Mouse (Mus musculus) heart, adult 18-20 months (tissue): ENCODE data around the gene Hyal1. TPM values are rescaled to one million over a fixed set of nuclear protein-coding genes. Genes with fewer than 3 reads are reported as not detected.

Experiments used
- DNase-seq, 2 experiments: peaks; one replicate each; pipeline ENCODE4 v3.0.0; 2021 to 2022; ENCODE audit warnings: mixed read lengths in 1 of 2
- long read RNA-seq, 2 experiments: library from polyadenylated mRNA; stranded (forward); transcript quantifications; one replicate each; pipeline ENCODE4 v2.0.0; 2021
- total RNA-seq, 2 experiments: library from RNA; stranded (reverse); gene quantifications; 2 replicates each; pipeline ENCODE4 v1.2.3; 2021

The Hyal1 gene
- total RNA-seq = 1 to 10 TPM; 3.4 to 5.1 TPM
- long read RNA-seq, experiment 1, partial matches to known transcripts = 0 of 2 reads
- long read RNA-seq, experiment 1, other reads (novel, unspliced or antisense) = 0 of 2 reads
- long read RNA-seq, experiment 2, partial matches to known transcripts = 0 of 3 reads
- long read RNA-seq, experiment 2, other reads (novel, unspliced or antisense) = 0 of 3 reads

DNA sequence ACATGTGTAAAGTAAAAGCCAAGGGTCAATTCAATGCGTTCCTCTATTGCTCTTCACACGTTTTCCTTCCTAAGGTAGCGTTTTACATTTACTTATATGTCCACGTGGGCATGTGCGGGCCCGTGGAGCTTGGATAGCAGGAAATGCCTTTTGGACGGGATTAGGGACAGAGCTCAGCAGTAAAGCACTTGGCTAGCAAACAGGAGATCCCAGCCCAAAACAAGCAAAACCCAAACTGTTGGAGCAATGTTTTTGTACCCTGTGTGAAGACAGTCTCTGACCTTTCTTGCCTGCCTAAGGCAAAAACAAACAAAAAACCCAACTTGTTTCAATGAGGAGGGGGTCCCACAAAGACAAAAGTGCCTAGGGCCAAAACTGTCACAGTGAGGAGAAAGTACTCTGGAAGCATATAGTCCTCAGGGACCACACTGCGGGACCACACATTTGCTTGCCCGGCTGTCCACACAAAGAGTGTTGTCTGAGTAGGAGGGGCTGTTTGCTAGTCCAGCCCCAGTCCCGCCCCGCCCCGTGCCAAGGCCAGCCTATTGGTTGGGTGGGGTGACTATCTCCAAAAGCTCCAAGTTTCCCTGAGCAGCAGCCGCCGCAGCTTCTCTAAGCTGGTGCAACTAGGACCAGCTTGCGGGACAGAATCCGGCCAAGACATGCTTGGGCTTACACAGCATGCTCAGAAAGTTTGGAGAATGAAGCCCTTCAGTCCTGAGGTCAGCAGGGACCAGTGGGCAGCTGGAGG lies at the start of gene Hyal1:
Gene Hyal1 (plus strand): TSS at position 571 of the 751 bp plus-strand sequence.
- DNase-seq = peak; percentile 88 to 89

DNA sequence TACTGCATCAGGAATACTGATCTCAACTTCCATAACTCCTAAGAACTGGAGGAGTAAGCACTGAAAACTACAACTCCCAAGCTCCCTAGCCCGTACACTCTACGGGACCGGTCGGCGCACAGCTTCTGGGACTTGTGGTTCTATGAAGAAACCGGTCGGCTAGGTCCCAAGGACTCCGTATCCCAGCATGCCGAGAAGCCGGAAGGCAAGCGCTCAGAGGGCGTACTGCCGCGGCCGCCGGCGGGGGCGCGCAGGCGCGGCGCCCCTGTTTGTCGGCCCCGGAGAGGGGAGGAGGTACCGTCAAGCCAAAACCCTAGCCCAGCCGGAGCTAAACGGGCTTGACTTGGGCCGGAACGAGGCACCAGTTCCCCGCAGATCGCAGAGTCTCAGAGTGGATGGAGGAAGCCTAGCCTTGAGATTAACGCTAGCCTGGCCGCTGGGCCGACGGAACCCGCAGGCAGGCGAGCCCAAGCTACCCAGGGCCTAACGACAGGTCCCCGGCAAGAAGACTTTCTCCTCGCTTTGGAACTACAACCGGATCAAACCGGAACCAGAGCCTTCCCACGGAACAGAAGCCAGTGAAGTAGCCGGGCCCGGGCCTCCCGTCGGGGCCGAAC lies 42.8 kb upstream of the Hyal1 start, which contains the start of gene Tmem115:
Gene Tmem115 (plus strand): TSS at position 155 of the 617 bp plus-strand sequence.
- DNase-seq = peak; percentile 91 to 98

DNA sequence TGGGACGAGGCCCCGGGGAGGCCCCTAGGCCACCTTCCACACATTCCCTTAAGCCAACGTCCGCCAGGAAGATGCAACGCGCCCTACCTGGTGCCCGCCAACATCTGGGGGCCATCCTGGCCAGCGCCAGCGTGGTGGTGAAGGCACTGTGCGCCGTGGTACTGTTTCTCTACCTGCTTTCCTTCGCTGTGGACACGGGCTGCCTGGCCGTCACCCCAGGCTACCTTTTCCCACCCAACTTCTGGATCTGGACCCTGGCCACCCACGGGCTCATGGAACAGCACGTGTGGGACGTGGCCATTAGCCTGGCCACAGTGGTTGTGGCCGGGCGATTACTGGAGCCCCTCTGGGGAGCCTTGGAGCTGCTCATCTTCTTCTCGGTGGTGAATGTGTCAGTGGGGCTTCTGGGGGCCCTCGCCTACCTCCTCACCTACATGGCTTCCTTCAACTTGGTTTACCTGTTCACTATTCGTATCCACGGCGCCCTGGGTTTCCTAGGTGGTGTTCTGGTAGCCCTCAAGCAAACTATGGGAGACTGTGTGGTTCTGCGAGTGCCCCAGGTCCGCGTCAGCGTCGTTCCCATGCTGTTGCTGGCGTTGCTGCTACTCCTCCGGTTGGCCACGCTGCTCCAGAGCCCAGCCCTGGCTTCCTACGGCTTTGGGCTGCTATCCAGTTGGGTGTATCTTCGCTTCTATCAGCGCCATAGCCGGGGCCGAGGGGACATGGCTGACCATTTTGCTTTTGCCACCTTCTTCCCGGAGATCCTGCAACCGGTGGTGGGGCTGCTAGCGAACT lies 42.1 kb upstream of the Hyal1 start:
- DNase-seq = no peak

DNA sequence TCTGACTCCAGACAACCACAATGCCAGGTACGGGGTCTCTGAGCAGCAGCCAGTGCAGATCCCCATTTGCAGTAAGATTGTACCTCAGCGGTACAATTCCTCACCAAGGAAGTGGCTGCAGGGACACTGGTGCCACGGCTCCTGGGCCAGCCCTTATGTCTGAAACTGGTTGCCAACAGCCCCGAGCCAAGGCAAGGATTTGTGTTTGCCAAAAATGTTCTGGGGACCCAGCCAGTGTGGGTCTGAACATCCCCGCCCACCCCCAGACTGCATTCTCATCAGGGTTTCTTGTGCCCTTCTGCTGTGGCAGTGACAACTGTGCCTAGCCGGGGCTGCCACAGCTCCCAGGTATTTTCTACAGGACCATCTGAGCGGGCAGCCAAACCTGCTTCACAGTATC lies 38.5 kb upstream of the Hyal1 start:
- no peak for DNase-seq

DNA sequence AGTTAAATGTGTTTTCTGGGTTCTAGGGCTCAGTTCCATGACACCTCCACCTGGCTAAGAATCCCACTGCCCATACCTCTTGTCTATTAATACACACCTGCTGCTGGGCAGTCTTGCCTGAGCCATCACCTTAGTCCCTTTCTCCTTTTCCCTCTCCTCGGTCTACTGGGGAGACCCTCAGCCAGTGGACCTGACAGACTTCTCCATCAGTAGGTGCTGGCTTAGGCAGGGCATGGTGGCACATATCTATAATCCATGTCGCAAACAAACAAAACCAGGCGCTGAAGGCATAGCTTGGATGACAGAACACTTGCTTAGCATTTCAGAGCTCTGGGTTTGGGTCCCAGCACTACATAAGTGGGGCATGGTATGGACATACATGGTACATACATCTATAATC lies 38.0 kb upstream of the Hyal1 start:
- DNase-seq = no peak

DNA sequence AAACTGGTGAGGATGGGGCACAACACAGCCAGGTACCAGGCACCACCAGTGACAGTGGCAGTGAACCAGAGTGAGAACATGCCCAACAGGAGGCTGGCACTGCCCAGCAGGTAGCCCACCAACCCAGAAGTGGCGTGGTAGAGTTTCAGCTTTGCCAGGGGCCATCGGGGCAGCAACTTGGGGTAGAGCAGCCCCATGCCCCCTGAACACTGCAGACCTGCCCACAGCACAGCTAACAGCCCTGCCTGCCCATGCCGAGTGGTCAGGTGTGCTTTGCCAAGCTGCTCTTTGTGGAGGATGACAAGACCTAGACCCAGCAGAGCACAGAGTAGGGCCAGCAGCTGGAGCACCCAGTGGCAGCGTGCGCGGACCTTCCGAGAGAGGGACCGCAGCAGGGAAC lies 36.8 kb upstream of the Hyal1 start:
- no peak for DNase-seq

DNA sequence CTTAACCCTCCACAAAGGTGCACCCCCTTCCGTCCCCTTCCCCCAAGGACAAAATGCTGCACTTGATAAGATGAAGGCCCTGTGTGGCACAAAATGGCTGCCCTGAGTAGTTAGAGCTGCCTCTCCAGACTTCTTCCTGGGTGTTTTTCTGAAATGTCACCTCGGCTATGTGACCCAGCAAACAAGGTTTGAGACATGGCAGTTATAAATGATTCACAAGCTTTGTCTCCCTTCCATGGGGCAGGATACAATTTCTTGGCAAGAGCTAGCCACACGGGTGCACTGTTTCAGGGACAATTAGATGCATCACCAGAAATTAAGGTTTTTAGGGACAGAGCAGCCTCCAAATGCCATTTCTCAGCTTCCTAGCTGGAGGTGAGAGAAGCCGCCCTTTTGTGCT lies 36.3 kb upstream of the Hyal1 start:
- DNase-seq = no peak

DNA sequence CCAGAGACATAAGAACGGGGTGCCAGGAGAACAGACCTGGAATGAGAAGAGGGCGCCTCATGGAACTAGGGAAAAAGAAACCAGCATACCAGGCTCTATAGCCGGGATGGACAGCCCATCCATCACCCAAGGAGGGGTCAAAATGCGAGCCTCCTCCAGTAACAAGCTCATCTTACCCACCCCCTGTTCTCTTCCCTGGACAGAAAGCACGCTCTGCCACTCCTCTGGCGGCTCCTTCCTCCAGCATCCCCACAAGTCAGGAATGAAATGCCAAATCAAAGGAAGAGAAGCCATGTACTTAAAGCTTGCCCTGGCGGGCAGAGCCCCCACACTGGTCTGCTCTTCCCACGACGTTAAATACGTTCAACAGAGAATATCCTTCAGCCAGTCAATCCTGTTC lies 35.7 kb upstream of the Hyal1 start:
- no peak for DNase-seq

DNA sequence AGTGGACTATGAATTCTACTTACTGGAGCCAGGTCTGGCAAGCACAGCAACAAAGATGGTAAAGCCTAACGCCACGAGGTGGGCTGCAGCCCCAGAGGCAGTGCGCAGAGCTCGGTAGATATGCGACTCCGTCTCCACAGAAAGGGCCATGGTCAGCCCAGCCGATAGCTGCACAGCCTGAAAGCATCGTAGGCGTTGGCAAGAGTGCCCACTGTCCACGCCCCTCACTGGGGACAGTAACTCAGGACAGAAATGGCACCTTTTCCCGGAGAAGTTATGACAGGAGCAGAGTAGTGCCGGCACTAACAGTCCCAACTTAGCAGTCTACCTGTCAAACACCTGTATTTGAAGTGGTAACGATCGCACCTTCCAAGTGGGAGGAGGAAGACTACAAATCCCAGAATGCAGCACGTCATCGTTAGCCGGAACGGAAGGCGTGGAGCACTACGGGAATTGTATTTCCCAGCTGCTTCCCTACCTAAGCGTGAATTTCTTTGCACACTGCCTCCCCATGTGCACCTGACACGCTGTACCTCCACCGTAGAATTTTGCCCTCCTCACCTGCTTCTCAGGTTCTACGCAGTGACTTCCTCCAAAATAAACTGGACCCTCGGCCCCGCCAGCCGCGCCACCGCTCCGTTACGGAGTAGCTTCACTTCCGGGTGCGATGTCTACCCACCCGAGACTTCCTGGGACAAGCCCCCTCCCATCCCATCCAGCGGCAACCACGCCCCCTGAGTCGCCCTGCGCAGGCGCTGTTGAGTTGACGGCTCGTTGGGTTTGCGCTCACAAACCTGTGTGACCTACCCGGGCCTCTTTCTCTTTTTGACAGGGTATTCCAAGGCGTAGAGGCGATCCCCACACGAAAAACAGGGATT lies 35.0 kb upstream of the Hyal1 start, which contains the start of the genes Cyb561d2 and Nprl2:
Gene Cyb561d2 (minus strand): TSS at position 720 of the 878 bp plus-strand sequence.
Gene Nprl2 (plus strand): TSS at position 753 of the 878 bp plus-strand sequence.
- peak; percentile 96 to 97 for DNase-seq

DNA sequence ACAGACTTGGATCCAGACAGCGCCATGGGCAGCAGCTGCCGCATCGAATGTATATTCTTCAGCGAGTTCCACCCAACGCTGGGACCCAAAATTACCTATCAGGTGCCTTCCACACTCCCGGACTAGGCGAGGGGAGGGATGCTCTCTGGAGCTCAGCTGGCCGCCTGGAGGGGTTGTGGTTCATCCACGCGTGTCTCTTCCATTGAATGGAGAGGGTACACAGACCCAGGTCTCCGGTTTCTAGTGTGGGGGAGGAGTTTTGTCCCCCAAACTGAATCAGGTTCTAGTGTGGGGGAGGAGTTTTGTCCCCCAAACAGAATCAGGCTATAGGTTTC lies 34.4 kb upstream of the Hyal1 start:
- DNase-seq = no peak

DNA sequence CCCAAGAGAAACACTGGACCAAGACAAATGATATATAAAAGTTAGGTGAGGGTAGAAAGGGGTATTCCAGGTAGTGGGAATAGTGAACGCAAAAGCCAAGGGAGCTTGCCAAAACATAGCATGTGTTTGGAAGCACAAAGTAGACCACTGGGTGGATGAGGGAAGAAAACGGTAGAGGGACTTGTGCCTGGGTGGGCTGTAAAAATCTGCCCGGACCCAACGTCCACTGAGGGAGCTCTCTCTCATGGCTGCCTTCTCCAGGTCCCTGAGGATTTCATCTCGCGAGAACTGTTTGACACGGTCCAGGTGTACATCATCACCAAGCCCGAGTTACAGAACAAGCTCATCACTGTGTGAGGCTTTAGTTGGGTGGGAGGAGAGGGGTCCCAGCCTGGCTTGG lies 34.0 kb upstream of the Hyal1 start:
- no peak for DNase-seq

DNA sequence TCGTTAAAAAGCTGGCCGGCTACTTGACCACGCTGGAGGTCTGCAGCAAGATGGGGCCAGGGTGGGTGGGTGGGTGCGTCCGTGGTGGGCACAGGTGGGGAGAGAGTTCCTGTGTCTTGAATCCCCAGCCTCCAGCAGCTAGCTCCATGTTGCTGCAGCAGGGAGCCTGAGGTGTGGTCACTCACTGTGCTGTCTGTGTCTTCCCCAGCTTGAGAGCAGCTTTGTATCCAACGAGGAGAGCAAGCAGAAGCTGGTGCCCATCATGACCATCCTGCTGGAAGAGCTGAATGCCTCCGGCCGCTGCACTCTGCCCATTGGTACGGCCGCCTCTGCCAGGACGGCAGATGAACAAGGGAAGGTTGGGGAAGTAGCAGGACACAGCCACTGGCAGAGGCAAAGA lies 33.4 kb upstream of the Hyal1 start:
- no peak for DNase-seq

DNA sequence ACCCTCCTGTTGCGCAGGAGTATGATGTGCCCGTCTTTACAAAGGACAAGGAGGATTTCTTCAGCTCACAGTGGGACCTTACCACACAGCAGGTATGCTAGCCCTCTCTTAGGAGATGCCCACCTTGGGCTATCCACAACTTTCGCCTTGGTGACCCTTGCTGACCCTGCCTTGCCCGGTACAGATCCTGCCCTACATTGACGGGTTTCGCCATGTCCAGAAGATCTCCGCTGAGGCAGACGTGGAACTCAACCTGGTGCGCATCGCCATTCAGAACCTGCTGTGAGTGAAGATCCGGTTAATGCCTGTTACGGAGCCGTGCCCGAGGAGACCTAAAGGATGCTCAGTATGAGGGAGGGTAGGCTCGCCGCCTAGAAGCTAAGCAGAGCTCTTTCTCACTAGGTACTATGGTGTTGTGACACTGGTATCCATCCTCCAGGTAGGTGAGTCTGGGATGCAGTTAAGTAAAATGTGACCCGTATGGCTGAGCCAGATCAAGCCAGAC lies 32.5 kb upstream of the Hyal1 start:
- no peak for DNase-seq

DNA sequence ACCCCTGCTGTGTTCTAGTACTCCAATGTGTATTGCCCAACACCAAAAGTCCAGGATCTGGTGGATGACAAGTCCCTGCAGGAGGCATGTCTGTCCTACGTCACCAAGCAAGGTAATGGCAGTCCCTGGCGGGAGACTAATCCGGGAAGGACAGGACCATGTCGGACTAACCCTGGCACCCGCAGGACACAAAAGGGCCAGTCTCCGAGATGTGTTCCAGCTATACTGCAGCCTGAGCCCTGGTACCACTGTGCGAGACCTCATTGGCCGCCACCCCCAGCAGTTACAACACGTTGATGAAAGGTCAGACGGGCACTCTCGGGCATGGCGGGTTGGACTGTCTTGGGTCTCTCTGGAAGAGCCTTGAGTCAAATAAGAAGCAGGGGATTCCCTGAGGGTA lies 32.0 kb upstream of the Hyal1 start:
- no peak for DNase-seq

DNA sequence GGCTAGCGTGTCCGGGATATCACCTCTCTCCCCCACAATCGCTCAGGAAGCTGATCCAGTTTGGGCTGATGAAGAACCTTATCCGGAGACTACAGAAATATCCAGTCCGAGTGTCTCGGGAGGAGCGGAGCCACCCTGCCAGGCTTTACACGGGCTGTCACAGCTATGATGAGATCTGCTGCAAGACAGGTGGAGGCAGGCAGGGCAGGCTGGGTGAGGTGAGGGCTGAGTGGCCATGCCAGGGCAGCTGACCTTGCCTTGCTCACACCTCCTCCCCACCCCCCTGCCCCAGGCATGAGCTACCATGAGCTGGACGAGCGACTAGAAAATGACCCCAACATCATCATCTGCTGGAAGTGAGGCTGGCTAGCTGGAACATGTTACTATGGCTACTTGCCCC lies 31.5 kb upstream of the Hyal1 start:
- DNase-seq = no peak

DNA sequence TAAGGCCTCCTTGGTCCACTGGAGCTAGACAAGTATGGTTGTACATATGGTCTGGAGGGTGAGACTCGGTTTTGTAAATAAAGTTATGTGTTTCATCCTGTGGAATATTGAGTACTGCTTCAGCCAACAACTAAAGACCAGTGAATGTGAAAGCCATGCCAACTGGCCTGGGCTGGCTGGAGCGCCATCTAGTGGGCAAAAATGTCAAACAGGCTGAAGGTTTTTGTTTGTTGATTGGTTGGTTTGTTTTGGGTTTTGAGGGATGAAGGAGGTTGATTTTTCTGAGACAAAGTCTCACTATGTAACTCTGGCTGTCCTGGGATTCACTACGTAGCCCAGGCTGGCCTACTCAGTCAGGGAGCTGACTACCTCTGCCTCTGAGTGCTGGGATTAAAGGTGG lies 31.1 kb upstream of the Hyal1 start:
- DNase-seq = peak; percentile 64 to 88

DNA sequence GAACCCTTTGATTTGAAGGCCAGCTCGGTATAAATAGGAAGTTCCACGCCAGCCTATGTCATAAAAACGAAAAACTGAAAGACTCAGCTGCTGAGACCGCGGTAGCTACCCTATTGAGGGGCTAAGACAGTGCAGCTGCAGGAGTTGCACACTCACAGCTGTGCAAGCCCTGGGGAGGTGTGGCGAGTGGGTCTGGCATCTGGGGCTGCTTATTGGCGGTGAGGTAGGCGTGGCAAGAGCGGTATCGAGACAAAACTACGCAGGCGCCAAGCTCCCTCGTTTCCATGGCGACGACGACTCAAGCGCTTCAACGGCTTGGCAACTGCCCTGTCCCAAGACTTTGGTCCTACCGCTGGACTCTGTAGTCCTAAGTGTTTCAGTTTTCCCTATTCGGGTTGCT lies 29.7 kb upstream of the Hyal1 start, which contains the start of gene Zmynd10:
Gene Zmynd10 (plus strand): TSS at position 273 of the 400 bp plus-strand sequence.
- DNase-seq = peak; percentile 89 to 93

DNA sequence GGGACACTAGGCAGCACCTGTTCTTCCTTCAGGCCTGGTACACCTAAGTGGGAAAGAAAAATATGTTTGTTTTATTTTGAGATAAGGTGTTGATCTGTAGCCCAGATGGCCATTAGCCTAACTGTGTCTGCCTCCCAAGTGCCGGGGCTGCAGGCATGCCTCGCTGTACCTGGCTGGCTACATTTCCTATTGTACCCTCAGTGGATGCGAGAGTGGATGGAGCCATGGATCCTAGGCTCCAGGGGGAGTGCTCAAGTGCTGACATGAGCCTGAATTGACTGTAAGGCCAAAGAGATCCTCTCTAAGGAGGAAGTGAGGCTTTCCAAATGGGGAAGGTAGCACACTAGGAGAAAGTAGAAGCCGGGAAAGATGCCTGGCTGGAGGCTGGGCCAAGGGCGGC lies 28.8 kb upstream of the Hyal1 start:
- DNase-seq = no peak

DNA sequence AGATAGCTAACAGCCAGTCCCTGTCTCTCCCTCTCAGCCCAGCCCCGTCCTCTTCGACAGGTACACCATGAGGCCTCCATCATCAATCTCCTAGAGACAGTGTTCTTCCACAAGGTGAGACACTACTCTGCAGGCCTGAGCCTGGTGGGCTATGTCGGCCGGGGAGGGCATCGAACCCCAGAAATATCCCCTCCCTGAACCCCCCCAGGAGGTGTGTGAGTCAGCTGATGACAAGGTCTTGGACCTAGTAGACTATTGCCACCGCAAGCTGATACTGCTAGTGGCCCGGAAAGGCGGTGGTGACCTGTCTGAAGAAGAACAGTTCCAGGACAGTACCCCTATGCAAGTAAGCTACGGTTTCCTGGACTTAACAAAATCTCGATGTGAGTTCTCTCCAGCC lies 27.9 kb upstream of the Hyal1 start:
- no peak for DNase-seq

DNA sequence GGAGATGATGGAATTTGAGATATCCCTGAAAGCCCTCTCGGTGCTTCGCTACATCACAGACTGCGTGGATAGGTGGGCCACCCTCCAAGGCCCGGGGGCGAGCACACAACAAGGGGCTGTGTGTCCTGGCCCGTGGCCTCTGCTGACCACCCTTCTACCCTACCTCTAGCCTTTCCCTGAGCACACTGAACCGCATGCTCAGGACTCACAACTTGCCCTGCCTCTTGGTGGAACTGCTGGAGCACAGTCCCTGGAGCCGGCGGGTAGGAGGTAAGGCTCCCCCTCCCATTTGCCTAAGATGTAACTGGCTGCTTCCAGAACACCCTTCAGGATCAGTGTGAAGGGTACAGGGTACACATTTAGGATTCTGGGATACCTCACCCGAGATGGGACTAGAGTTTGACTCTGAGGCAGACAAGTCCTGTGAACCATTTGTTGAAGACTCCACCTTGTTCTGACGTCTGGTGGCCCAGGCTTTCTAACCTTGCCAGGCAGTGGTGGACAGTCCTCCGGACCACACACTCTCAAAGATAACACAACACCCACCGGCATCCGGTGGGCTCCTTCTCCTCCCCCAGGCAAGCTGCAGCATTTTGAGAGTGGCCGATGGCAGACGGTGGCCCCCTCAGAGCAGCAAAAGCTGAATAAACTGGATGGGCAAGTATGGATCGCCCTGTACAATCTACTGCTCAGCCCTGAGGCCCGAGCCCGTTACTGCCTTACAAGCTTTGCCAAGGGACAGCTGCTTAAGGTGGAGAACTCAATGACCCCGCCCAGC lies 27.2 kb upstream of the Hyal1 start:
- DNase-seq = no peak
